ENCODE assay signal across 18 mouse cellular contexts in genomic region chr2:163583226-163584087, GRCm38 (mm10). TPM values are rescaled to one million over a fixed set of nuclear protein-coding genes. Genes with fewer than 3 reads are reported as not detected.
DNase-seq lines count a peak whose midpoint lies in the region; ATAC-seq and TF ChIP-seq lines count a peak whose summit lies in the region.
"Had no signal": no experiment of that assay in that cellular context is flagged by ENCODE, and none has a peak within 500 bp of the region (broad histone marks: within the 10 kb centered on the region; RNA-seq: fewer than 3 reads in every experiment).

No protein-coding gene starts in this region.

- H3K9me3 ChIP-seq in lung, embryonic 14.5 days (ENCODE audit: low read depth, low read length): no peaks in the 10 kb centered on the region
- H3K9me3 ChIP-seq: embryonic facial prominence, embryonic 15.5 days; forebrain, embryonic 12.5 days; megakaryocyte, embryonic 14.5 days had no signal

- H3K9ac ChIP-seq in lung, embryonic 14.5 days: no peak overlapping the region
- H3K9ac ChIP-seq: embryonic facial prominence, embryonic 15.5 days; forebrain, embryonic 12.5 days had no signal

- no peaks in the 10 kb centered on the region for H3K4me1 ChIP-seq in lung, embryonic 14.5 days (ENCODE audit: insufficient read depth)
- H3K4me1 ChIP-seq: embryonic facial prominence, embryonic 15.5 days; forebrain, embryonic 12.5 days had no signal

- no peak overlapping the region for H3K4me3 ChIP-seq in lung, embryonic 14.5 days (ENCODE audit: low read depth, low read length)
- H3K4me3 ChIP-seq: embryonic facial prominence, embryonic 15.5 days; forebrain, embryonic 12.5 days; megakaryocyte, embryonic 14.5 days; myocyte had no signal

- no peak for TF ChIP-seq CTCF in lung, embryonic 14.5 days (IDR thresholded peaks at IDR 0.05; ENCODE audit: low read depth)

- ATAC-seq in lung, embryonic 14.5 days (ENCODE audit: insufficient read depth): no peak
- peak; percentile 47 for ATAC-seq in megakaryocyte, adult 5-6 weeks (ENCODE audit: poor library complexity, severe bottlenecking)
- ATAC-seq: CD4-positive, CD25-positive, alpha-beta regulatory T cell, adult 4 months; inflammation-experienced regulatory T-cells, adult 6 months had no signal

- WGBS in lung, embryonic 14.5 days: 76% methylated on average over 10 of the region's 10 CpGs

- H3K36me3 ChIP-seq in lung, embryonic 14.5 days (ENCODE audit: insufficient read depth): no peaks in the 10 kb centered on the region
- H3K36me3 ChIP-seq: embryonic facial prominence, embryonic 15.5 days; forebrain, embryonic 12.5 days had no signal

- no peak overlapping the region for H3K4me2 ChIP-seq in lung, embryonic 14.5 days
- H3K4me2 ChIP-seq: embryonic facial prominence, embryonic 15.5 days; forebrain, embryonic 12.5 days; liver, embryonic 11.5 days had no signal

- intact Hi-C loops in gastrocnemius, postnatal 14 days (cut with DNase I; ENCODE audit: low total_unique reads): no loop called here

- no peaks in the 10 kb centered on the region for H3K27me3 ChIP-seq in lung, embryonic 14.5 days (ENCODE audit: insufficient read depth, low read length)
- H3K27me3 ChIP-seq: embryonic facial prominence, embryonic 15.5 days; forebrain, embryonic 12.5 days had no signal

- peak; percentile 36 for DNase-seq in gastrocnemius, postnatal 14 days
- DNase-seq in gastrocnemius, postnatal 10 days: no peak
- peak; percentile 32 for DNase-seq in lung, embryonic 14.5 days
- no peak for DNase-seq in lung, postnatal 14 days
- peak; percentile 69 for DNase-seq in brain, adult 2 months (ENCODE audit: low read depth, low spot score)
- no peak for DNase-seq in embryo, embryonic 10.5 days (ENCODE audit: low spot score)
- DNase-seq: adrenal gland, postnatal 36 days; gastrocnemius, postnatal 25 days; right cerebral cortex, postnatal 14 days had no signal

- no peak overlapping the region for H3K27ac ChIP-seq in lung, embryonic 14.5 days (ENCODE audit: low read depth)
- H3K27ac ChIP-seq: embryonic facial prominence, embryonic 15.5 days; forebrain, embryonic 12.5 days; kidney, postnatal 0 days had no signal

RNA-seq across cellular contexts. Expression of gene Ttpal, which starts 18.7 kb away (rescaled TPM):
- total RNA-seq in gastrocnemius, postnatal 14 days (2021): 1 to 10 TPM; 7.7 to 8.2 TPM
- 10 to 100 TPM in 1 of 2 experiments, 1 to 10 TPM in 1; 7.6 to 13.8 TPM for total RNA-seq in gastrocnemius, postnatal 10 days (2021)
- 37.3 and 41.1 TPM in 2 replicates for polyA plus RNA-seq in lung, embryonic 14.5 days (2014; fragmentation: Nextera tagmentation; extraction: Ambion mirVana)
- total RNA-seq in megakaryocyte, adult 5-6 weeks (2015): 12.6 and 16.6 TPM in 2 replicates
- 8.8 and 14.4 TPM in 2 replicates for total RNA-seq in megakaryocyte, adult 5-6 weeks (2017)

Comparison
In these comparisons a context has a peak if more than half of its experiments do, and no peak if none do; other contexts are left out.
1. DNase-seq: peak in gastrocnemius, postnatal 14 days (single experiment), lung, embryonic 14.5 days (single experiment) and brain, adult 2 months (single experiment); none in gastrocnemius, postnatal 10 days (single experiment), lung, postnatal 14 days (single experiment) and embryo, embryonic 10.5 days (single experiment).